Mouse (Mus musculus) lung, embryonic 15.5 days (tissue): Measurements from ENCODE around the gene Myh3. TPM values are rescaled to one million over a fixed set of nuclear protein-coding genes. Genes with fewer than 3 reads are reported as not detected.

Experiments
- ATAC-seq: fragments of 200-750 bp; cut with Nextera tagmentation; 2 replicates; pipeline ENCODE4 v1.8.0; 2017; ENCODE audit warnings: moderate number of reproducible peaks, borderline replicate concordance; ENCODE audit not compliant: low FRiP score, low TSS enrichment; ENCODE audit errors: extremely low read depth
- H3K27ac ChIP-seq: fragments of 300-500 bp; sonication (generic); 2 replicates; pipeline ENCODE4 v1.5.1; 2015; ENCODE audit warnings: moderate library complexity, mild to moderate bottlenecking, inconsistent platforms
- H3K27me3 ChIP-seq: fragments of 300-500 bp; sonication (generic); 2 replicates; pipeline ENCODE4 v1.6.1; 2015; ENCODE audit warnings: inconsistent platforms
- H3K36me3 ChIP-seq: fragments of 300-500 bp; sonication (generic); 2 replicates; pipeline ENCODE4 v1.6.1; 2015; ENCODE audit warnings: inconsistent platforms
- H3K4me1 ChIP-seq: fragments of 300-500 bp; sonication (generic); 2 replicates; pipeline ENCODE4 v1.6.1; 2015; ENCODE audit warnings: inconsistent platforms
- H3K4me2 ChIP-seq: fragments of 300-500 bp; sonication (generic); 2 replicates; pipeline ENCODE4 v1.6.1; 2015; ENCODE audit warnings: inconsistent platforms, mild to moderate bottlenecking, moderate library complexity
- H3K4me3 ChIP-seq: fragments of 300-500 bp; sonication (generic); 2 replicates; pipeline ENCODE4 v1.5.1; 2015; ENCODE audit warnings: mild to moderate bottlenecking, inconsistent platforms
- H3K9ac ChIP-seq: fragments of 300-500 bp; sonication (generic); 2 replicates; pipeline ENCODE4 v1.6.1; 2015; ENCODE audit warnings: inconsistent platforms
- H3K9me3 ChIP-seq: fragments of 300-500 bp; sonication (generic); 2 replicates; pipeline ENCODE4 v1.6.1; 2016; ENCODE audit warnings: inconsistent platforms
- WGBS: fragments of 180-500 bp; shearing (Covaris S2); methylation state at CpG from one replicate; pipeline ENCODE4 v1.1.7; 2015; 5-methylcytosine and 5-hydroxymethylcytosine counted together
- polyA plus RNA-seq: library from polyadenylated mRNA; unstranded; fragments of >200 nt; fragmentation: Nextera tagmentation; extraction: Ambion mirVana; gene quantifications from 2 replicates; pipeline ENCODE4 v1.2.1, GENCODE M21; 2015

Myh3 gene
- polyA plus RNA-seq, 1 experiment from 2014 or later: 0.59 TPM

- H3K36me3 ChIP-seq: no peaks in the 10 kb centered on the region
- H3K27me3 ChIP-seq: peaks cover 3% of the 10 kb centered on the region; the same call in 1 of the 2 replicates
- no peak overlapping the region for H3K4me2 ChIP-seq
- 98% methylated on average over 5 of the region's 5 CpGs for whole genome bisulfite sequencing
- H3K4me3 ChIP-seq: no peak overlapping the region
- H3K4me1 ChIP-seq: no peaks in the 10 kb centered on the region
- no peak overlapping the region for H3K9ac ChIP-seq
- H3K27ac ChIP-seq: no peak overlapping the region
- no peak for ATAC-seq
- no peaks in the 10 kb centered on the region for H3K9me3 ChIP-seq
Measured at GRCm38 (mm10) chr11:67093652-67094051, 15.6 kb downstream of the Myh3 start.

GRCm38 (mm10) chr11:67094470-67094869 lies 16.4 kb downstream of the Myh3 start:
- Histone ChIP-seq H3K4me2 (no peak overlapping the region), H3K27ac (no peak overlapping the region), H3K4me3 (no peak overlapping the region), H3K36me3 (no peaks in the 10 kb centered on the region), H3K4me1 (no peaks in the 10 kb centered on the region), H3K9ac (no peak overlapping the region), H3K9me3 (no peaks in the 10 kb centered on the region), H3K27me3 (peaks cover 3% of the 10 kb centered on the region; the same call in 1 of the 2 replicates)
- ATAC-seq: no peak
- 65% methylated on average over 29 of the region's 29 CpGs for WGBS

GRCm38 (mm10) chr11:67097709-67098108 lies 19.6 kb downstream of the Myh3 start:
- 80% methylated on average over 10 of the region's 10 CpGs for WGBS
- no peak overlapping the region for H3K4me3 ChIP-seq
- no peaks in the 10 kb centered on the region for H3K9me3 ChIP-seq
- no peak overlapping the region for H3K27ac ChIP-seq
- no peaks in the 10 kb centered on the region for H3K4me1 ChIP-seq
- no peaks in the 10 kb centered on the region for H3K36me3 ChIP-seq
- H3K27me3 ChIP-seq: peaks cover 3% of the 10 kb centered on the region; the same call in 1 of the 2 replicates
- H3K9ac ChIP-seq: no peak overlapping the region
- no peak overlapping the region for H3K4me2 ChIP-seq
- no peak for ATAC-seq

- no peak overlapping the region for H3K27ac ChIP-seq
- H3K4me1 ChIP-seq: no peaks in the 10 kb centered on the region
- no peak overlapping the region for H3K4me3 ChIP-seq
- WGBS: 77% methylated on average over 11 of the region's 11 CpGs
- peaks cover 3% of the 10 kb centered on the region; the same call in 1 of the 2 replicates for H3K27me3 ChIP-seq
- ATAC-seq: no peak
- no peaks in the 10 kb centered on the region for H3K36me3 ChIP-seq
- no peak overlapping the region for H3K9ac ChIP-seq
- no peak overlapping the region for H3K4me2 ChIP-seq
- no peaks in the 10 kb centered on the region for H3K9me3 ChIP-seq
Measured at GRCm38 (mm10) chr11:67098427-67098826, 20.3 kb downstream of the Myh3 start.

GRCm38 (mm10) chr11:67099241-67099640 lies 21.1 kb downstream of the Myh3 start:
- ATAC-seq: no peak
- WGBS: 93% methylated on average over 16 of the region's 16 CpGs
- Histone ChIP-seq H3K36me3 (no peaks in the 10 kb centered on the region), H3K9ac (no peak overlapping the region), H3K4me1 (no peaks in the 10 kb centered on the region), H3K27me3 (peaks cover 3% of the 10 kb centered on the region; the same call in 1 of the 2 replicates), H3K4me3 (no peak overlapping the region), H3K4me2 (no peak overlapping the region), H3K27ac (no peak overlapping the region), H3K9me3 (no peaks in the 10 kb centered on the region)

- H3K4me2 ChIP-seq: no peak overlapping the region
- no peaks in the 10 kb centered on the region for H3K27me3 ChIP-seq
- ATAC-seq: no peak
- H3K4me3 ChIP-seq: no peak overlapping the region
- no peaks in the 10 kb centered on the region for H3K36me3 ChIP-seq
- H3K4me1 ChIP-seq: no peaks in the 10 kb centered on the region
- no peak overlapping the region for H3K27ac ChIP-seq
- WGBS: 23% methylated on average over 6 of the region's 6 CpGs
- H3K9me3 ChIP-seq: no peaks in the 10 kb centered on the region
- no peak overlapping the region for H3K9ac ChIP-seq
Measured at GRCm38 (mm10) chr11:67100169-67100568, 22.1 kb downstream of the Myh3 start.

GRCm38 (mm10) chr11:67101713-67102112 lies 23.6 kb downstream of the Myh3 start:
- ATAC-seq: no peak
- Histone ChIP-seq H3K27me3 (no peaks in the 10 kb centered on the region), H3K9me3 (no peaks in the 10 kb centered on the region), H3K36me3 (no peaks in the 10 kb centered on the region), H3K27ac (no peak overlapping the region), H3K4me3 (no peak overlapping the region), H3K4me2 (no peak overlapping the region), H3K4me1 (no peaks in the 10 kb centered on the region), H3K9ac (no peak overlapping the region)
- WGBS: 22% methylated on average over 7 of the region's 8 CpGs

GRCm38 (mm10) chr11:67103256-67103655 lies 25.2 kb downstream of the Myh3 start:
- H3K4me3 ChIP-seq: no peak overlapping the region
- H3K9ac ChIP-seq: no peak overlapping the region
- ATAC-seq: no peak
- no peaks in the 10 kb centered on the region for H3K9me3 ChIP-seq
- H3K4me2 ChIP-seq: no peak overlapping the region
- no peaks in the 10 kb centered on the region for H3K36me3 ChIP-seq
- no peaks in the 10 kb centered on the region for H3K27me3 ChIP-seq
- no peaks in the 10 kb centered on the region for H3K4me1 ChIP-seq
- no peak overlapping the region for H3K27ac ChIP-seq
- 65% methylated on average over 9 of the region's 9 CpGs for WGBS

GRCm38 (mm10) chr11:67104242-67104641 lies 26.1 kb downstream of the Myh3 start:
- Histone ChIP-seq H3K4me3 (no peak overlapping the region), H3K9ac (no peak overlapping the region), H3K4me2 (no peak overlapping the region), H3K27ac (no peak overlapping the region), H3K36me3 (no peaks in the 10 kb centered on the region), H3K4me1 (no peaks in the 10 kb centered on the region), H3K9me3 (no peaks in the 10 kb centered on the region), H3K27me3 (no peaks in the 10 kb centered on the region)
- no peak for ATAC-seq
- WGBS: 59% methylated on average over 1 of the region's 1 CpGs

- Histone ChIP-seq H3K4me1 (no peaks in the 10 kb centered on the region), H3K4me3 (no peak overlapping the region), H3K9me3 (no peaks in the 10 kb centered on the region), H3K27me3 (no peaks in the 10 kb centered on the region), H3K36me3 (no peaks in the 10 kb centered on the region), H3K9ac (no peak overlapping the region), H3K27ac (no peak overlapping the region), H3K4me2 (no peak overlapping the region)
- WGBS: 60% methylated on average over 11 of the region's 11 CpGs
- no peak for ATAC-seq
Measured at GRCm38 (mm10) chr11:67104714-67105113, 26.6 kb downstream of the Myh3 start.

- H3K4me3 ChIP-seq: no peak overlapping the region
- no peak overlapping the region for H3K9ac ChIP-seq
- 54% methylated on average over 4 of the region's 4 CpGs for WGBS
- no peak for ATAC-seq
- H3K27me3 ChIP-seq: no peaks in the 10 kb centered on the region
- H3K36me3 ChIP-seq: no peaks in the 10 kb centered on the region
- H3K4me2 ChIP-seq: no peak overlapping the region
- no peak overlapping the region for H3K27ac ChIP-seq
- H3K4me1 ChIP-seq: no peaks in the 10 kb centered on the region
- H3K9me3 ChIP-seq: no peaks in the 10 kb centered on the region
Measured at GRCm38 (mm10) chr11:67105689-67106088, 27.6 kb downstream of the Myh3 start.

GRCm38 (mm10) chr11:67106973-67107372 lies 28.9 kb downstream of the Myh3 start:
- Histone ChIP-seq H3K9me3 (no peaks in the 10 kb centered on the region), H3K4me3 (no peak overlapping the region), H3K4me1 (no peaks in the 10 kb centered on the region), H3K4me2 (no peak overlapping the region), H3K27ac (no peak overlapping the region), H3K36me3 (no peaks in the 10 kb centered on the region), H3K9ac (no peak overlapping the region), H3K27me3 (no peaks in the 10 kb centered on the region; the same call in 1 of the 2 replicates)
- no peak for ATAC-seq
- WGBS: 85% methylated on average over 10 of the region's 10 CpGs
